ENCODE assay signal across 8 mouse cellular contexts in genomic region chr7:44868919-44869696, GRCm38 (mm10). TPM values are rescaled to one million over a fixed set of nuclear protein-coding genes. Genes with fewer than 3 reads are reported as not detected.
DNase-seq lines count a peak whose midpoint lies in the region; ATAC-seq and TF ChIP-seq lines count a peak whose summit lies in the region.

No protein-coding gene starts in this region.

- H3K36me3 ChIP-seq in lung, embryonic 14.5 days (ENCODE audit: insufficient read depth) = peaks cover 25% of the 10 kb centered on the region

- 0 out of 2 replicates have a peak, but pooled peaks have one; percentile 10 for TF ChIP-seq CTCF in lung, embryonic 14.5 days (IDR thresholded peaks at IDR 0.05; ENCODE audit: low read depth)

- H3K27ac ChIP-seq in lung, embryonic 14.5 days (ENCODE audit: low read depth) = peak overlapping the region; percentile 100

- DNase-seq in urinary bladder, adult 18-20 months (ENCODE audit: low spot score in 2 of 2) = peak; percentile 65 to 72
- DNase-seq in urinary bladder, postnatal 10 days (ENCODE audit: low spot score) = no peak
- peak; percentile 72 to 79 for DNase-seq in cerebellum, postnatal 25 days
- peak; percentile 70 to 79 for DNase-seq in gastrocnemius, postnatal 4 days (ENCODE audit: low spot score in 2 of 2)
- peak; percentile 67 for DNase-seq in kidney, adult 11 months
- peak; percentile 85 for DNase-seq in lung, embryonic 14.5 days
- peak; percentile 84 for DNase-seq in ovary, postnatal 36 days (ENCODE audit: low spot score)
- peak; percentile 61 to 75 for DNase-seq in urinary bladder, postnatal 36 days (ENCODE audit: low spot score in 2 of 2)

- under 1% methylated on average over 108 of the region's 108 CpGs for WGBS in lung, embryonic 14.5 days

- peak; percentile 53 for ATAC-seq in lung, embryonic 14.5 days (ENCODE audit: insufficient read depth)

- no peaks in the 10 kb centered on the region for H3K9me3 ChIP-seq in lung, embryonic 14.5 days (ENCODE audit: low read depth, low read length)

- peak overlapping the region; percentile 99 for H3K4me3 ChIP-seq in lung, embryonic 14.5 days (ENCODE audit: low read depth, low read length)

- H3K9ac ChIP-seq in lung, embryonic 14.5 days = peak overlapping the region; percentile 99

- peaks cover 27% of the 10 kb centered on the region for H3K4me1 ChIP-seq in lung, embryonic 14.5 days (ENCODE audit: insufficient read depth)

- H3K4me2 ChIP-seq in lung, embryonic 14.5 days = peak overlapping the region; percentile 68

- no peaks in the 10 kb centered on the region for H3K27me3 ChIP-seq in lung, embryonic 14.5 days (ENCODE audit: insufficient read depth, low read length)

RNA-seq across cellular contexts. Expression of gene Ptov1, which starts 0.5 kb away (rescaled TPM):
- total RNA-seq in gastrocnemius, postnatal 4 days (2021) = 100 to 1,000 TPM; 332 to 346 TPM
- 386 and 443 TPM in 2 replicates for polyA plus RNA-seq in lung, embryonic 14.5 days (2014; fragmentation: Nextera tagmentation; extraction: Ambion mirVana)

RNA-seq across cellular contexts. Expression of gene Pnkp, which starts 12.2 kb away (rescaled TPM):
- total RNA-seq in gastrocnemius, postnatal 4 days (2021) = 10 to 100 TPM; 18.6 to 20.5 TPM
- 30.3 and 30.7 TPM in 2 replicates for polyA plus RNA-seq in lung, embryonic 14.5 days (2014; fragmentation: Nextera tagmentation; extraction: Ambion mirVana)

RNA-seq across cellular contexts. Expression of gene Tbc1d17, which starts 20.2 kb away (rescaled TPM):
- total RNA-seq in gastrocnemius, postnatal 4 days (2021) = 10 to 100 TPM; 56.5 to 63.4 TPM
- 60.1 and 73.7 TPM in 2 replicates for polyA plus RNA-seq in lung, embryonic 14.5 days (2014; fragmentation: Nextera tagmentation; extraction: Ambion mirVana)

RNA-seq across cellular contexts. Expression of gene Akt1s1, which starts 20.3 kb away (rescaled TPM):
- total RNA-seq in gastrocnemius, postnatal 4 days (2021) = 100 to 1,000 TPM in 1 of 2 experiments, 10 to 100 TPM in 1; 92.4 to 103 TPM
- polyA plus RNA-seq in lung, embryonic 14.5 days (2014; fragmentation: Nextera tagmentation; extraction: Ambion mirVana) = 61.9 and 76.9 TPM in 2 replicates

RNA-seq across cellular contexts. Expression of gene Med25, which starts 23.4 kb away (rescaled TPM):
- total RNA-seq in gastrocnemius, postnatal 4 days (2021) = 10 to 100 TPM; 63.8 to 67.6 TPM
- polyA plus RNA-seq in lung, embryonic 14.5 days (2014; fragmentation: Nextera tagmentation; extraction: Ambion mirVana) = 77.9 and 79.5 TPM in 2 replicates
